Mouse (Mus musculus) olfactory bulb, adult 2 months (tissue): Measurements from ENCODE around the gene Gusb.

ENCODE experiments used
- CTCF ChIP-seq: fragments of 200-500 bp; IDR thresholded peaks from 2 replicates; pipeline ENCODE4 v1.5.1; 2012; ENCODE audit warnings: low read depth, mild to moderate bottlenecking, low read length, moderate library complexity; ENCODE audit not compliant: insufficient read depth
- POLR2A ChIP-seq: fragments of 200-500 bp; IDR thresholded peaks from 2 replicates; pipeline ENCODE4 v1.6.1; 2012; ENCODE audit warnings: mild to moderate bottlenecking, low read depth, low read length, moderate library complexity; ENCODE audit not compliant: insufficient read depth

GRCm38 (mm10) chr5:129997700-129998099, 5.1 kb downstream of the Gusb start:
- TF ChIP-seq CTCF: no peak
- TF ChIP-seq POLR2A: no peak
